Mouse (Mus musculus) Patski (cell line): ENCODE measurements around the gene Arhgef11. TPM values are rescaled to one million over a fixed set of nuclear protein-coding genes. Genes with fewer than 3 reads are reported as not detected.

Source experiments
- ATAC-seq: fragments of 100-300 bp; one replicate; pipeline ENCODE4 v1.8.0; 2021
- CTCF ChIA-PET: fragments of 350-600 bp; sonication (Branson Sonifier 250); formaldehyde crosslinking; loops from one replicate; lab custom pipeline; 2022; ENCODE audit warnings: inconsistent platforms; lab: Charles Lee
- POLR2A ChIA-PET: fragments of 350-600 bp; sonication (Branson Sonifier 250); formaldehyde crosslinking; loops from one replicate; lab custom pipeline; 2022; ENCODE audit warnings: antibody characterized with exemption, inconsistent platforms; lab: Charles Lee
- DNase-seq: peaks from one replicate; pipeline ENCODE4 v3.0.0-alpha.2; 2011; ENCODE audit warnings: low read depth, low spot score
- H3K27me3 ChIP-seq: fragments of 371-371 bp; one replicate; pipeline ENCODE4 v1.5.1; 2021
- CTCF ChIP-seq: fragments of 100-300 bp; IDR thresholded peaks from one replicate; pipeline ENCODE4 v1.5.1; 2021
- in situ Hi-C: fragments of 300-500 bp; cut with MboI; formaldehyde crosslinking; loops from 3 replicates; pipeline ENCODE4 v1.11.1; 2018; ENCODE audit warnings: low pct_unique_long_range_greater_than_20kb, mixed read lengths
- polyA plus RNA-seq: library from polyadenylated mRNA; unstranded; gene quantifications from one replicate; pipeline ENCODE4 v1.2.3, GENCODE M21; 2021

Gene Arhgef11
- polyA plus RNA-seq, 1 experiment from 2014 or later: 41.9 TPM

- ChIA-PET CTCF (interaction anchor here (0.6 to 6.9 kb wide), 14 partner anchors 9 to 124 kb away, joined by 3 to 60 read pairs (median 3); partner anchors contain the start of gene Sh2d2a), POLR2A (interaction anchor here (0.6 to 1.1 kb wide), 2 partner anchors 13 to 64 kb away, joined by 3 read pairs; no protein-coding TSS in a partner anchor)
- H3K27me3 ChIP-seq: peaks cover 19% of the 10 kb centered on the region
- in situ Hi-C loops: no loop called here
- DNase-seq (no peak), ATAC-seq (peak; percentile 75)
- TF ChIP-seq CTCF: no peak
Observed at GRCm38 (mm10) chr3:87755964-87756363, 138.6 kb downstream of the Arhgef11 start.

GRCm38 (mm10) chr3:87756488-87756887, 139.1 kb downstream of the Arhgef11 start:
- DNase-seq (no peak), ATAC-seq (no peak)
- ChIA-PET CTCF (interaction anchor here (0.6 to 6.9 kb wide), 10 partner anchors 8 to 117 kb away, joined by 3 to 60 read pairs (median 4); no protein-coding TSS in a partner anchor), POLR2A (interaction anchor here (0.6 to 1.1 kb wide), 2 partner anchors 13 to 63 kb away, joined by 3 read pairs; no protein-coding TSS in a partner anchor)
- H3K27me3 ChIP-seq: peaks cover 19% of the 10 kb centered on the region
- in situ Hi-C loops: no loop called here
- no peak for TF ChIP-seq CTCF

GRCm38 (mm10) chr3:87758641-87759040, 141.3 kb downstream of the Arhgef11 start:
- ChIA-PET CTCF (interaction anchor here (1.0 to 6.9 kb wide), 2 partner anchors 11 to 58 kb away, joined by 3 to 60 read pairs; no protein-coding TSS in a partner anchor), POLR2A (interaction anchor here (1.1 kb wide), 1 partner anchor 10 kb away, joined by 6 read pairs; no protein-coding TSS in a partner anchor)
- in situ Hi-C loops: no loop called here
- peaks cover 9% of the 10 kb centered on the region for H3K27me3 ChIP-seq
- ATAC-seq: no peak
- no peak for TF ChIP-seq CTCF
- no peak for DNase-seq

- H3K27me3 ChIP-seq: no peaks in the 10 kb centered on the region
- POLR2A ChIA-PET: no interaction called here
- ATAC-seq: no peak
- CTCF ChIA-PET: interaction anchor here (1.6 to 1.9 kb wide), 2 partner anchors 9 to 12 kb away, joined by 4 to 6 read pairs; no protein-coding TSS in a partner anchor
- no peak for DNase-seq
- TF ChIP-seq CTCF: no peak
- in situ Hi-C loops: no loop called here
Observed at GRCm38 (mm10) chr3:87761408-87762375, 144.3 kb downstream of the Arhgef11 start.

GRCm38 (mm10) chr3:87763202-87763601, 145.8 kb downstream of the Arhgef11 start:
- CTCF ChIA-PET: interaction anchor here (1.0 to 1.3 kb wide), 2 partner anchors 9 to 54 kb away, joined by 3 read pairs; no protein-coding TSS in a partner anchor
- no peak for ATAC-seq
- in situ Hi-C loops: no loop called here
- no peak for DNase-seq
- no peaks in the 10 kb centered on the region for H3K27me3 ChIP-seq
- POLR2A ChIA-PET: no interaction called here
- TF ChIP-seq CTCF: no peak

GRCm38 (mm10) chr3:87763683-87764289, 146.4 kb downstream of the Arhgef11 start:
- TF ChIP-seq CTCF: no peak
- no peak for ATAC-seq
- POLR2A ChIA-PET: no interaction called here
- in situ Hi-C loops: no loop called here
- no peak for DNase-seq
- H3K27me3 ChIP-seq: no peaks in the 10 kb centered on the region
- CTCF ChIA-PET: interaction anchor here (1.0 to 1.9 kb wide), 3 partner anchors 8 to 53 kb away, joined by 3 to 8 read pairs (median 3); no protein-coding TSS in a partner anchor

- CTCF ChIA-PET: interaction anchor here (1.9 kb wide), 1 partner anchor 8 kb away, joined by 8 read pairs; no protein-coding TSS in a partner anchor
Observed at GRCm38 (mm10) chr3:87764506-87764905, 147.1 kb downstream of the Arhgef11 start.

GRCm38 (mm10) chr3:87765091-87765490, 147.7 kb downstream of the Arhgef11 start:
- in situ Hi-C loops: no loop called here
- TF ChIP-seq CTCF: no peak
- DNase-seq (no peak), ATAC-seq (no peak)
- H3K27me3 ChIP-seq: no peaks in the 10 kb centered on the region
- CTCF ChIA-PET: interaction anchor here (1.9 kb wide), 1 partner anchor 9 kb away, joined by 8 read pairs; no protein-coding TSS in a partner anchor
- POLR2A ChIA-PET: no interaction called here

More at GRCm38 (mm10) chr3:87764506-87764905, 147.1 kb downstream of the Arhgef11 start:
- ATAC-seq (no peak), DNase-seq (no peak)
- in situ Hi-C loops: no loop called here
- no peaks in the 10 kb centered on the region for H3K27me3 ChIP-seq
- POLR2A ChIA-PET: no interaction called here
- TF ChIP-seq CTCF: no peak

- no peak for TF ChIP-seq CTCF
- DNase-seq: no peak
- ChIA-PET POLR2A (no interaction called here), CTCF (interaction anchor here (1.9 to 7.4 kb wide), 3 partner anchors 10 to 73 kb away, joined by 8 to 60 read pairs (median 10); no protein-coding TSS in a partner anchor)
- no peaks in the 10 kb centered on the region for H3K27me3 ChIP-seq
- ATAC-seq: no peak
- in situ Hi-C loops: no loop called here
Observed at GRCm38 (mm10) chr3:87765631-87766283, 148.4 kb downstream of the Arhgef11 start.
